In genomic region chr1:178855974-178856373, GRCm38 (mm10) we compare ENCODE assay signal across 12 mouse cellular contexts.
A peak's percentile ranks its signal among the peaks of the same experiment; 100 is the strongest.
DNase-seq lines count a peak whose midpoint lies in the region; ATAC-seq lines count a peak whose summit lies in the region.
"Had no signal": no experiment of that assay in that cellular context is flagged by ENCODE, and none has a peak within 500 bp of the region (broad histone marks: within the 10 kb centered on the region; RNA-seq: fewer than 3 reads in every experiment).

No protein-coding gene starts in this region.

- peak; percentile 65; the same call in 1 of the 2 replicates for ATAC-seq in embryonic facial prominence, embryonic 14.5 days (ENCODE audit: low read depth)
- ATAC-seq in hindbrain, embryonic 12.5 days (ENCODE audit: low FRiP score) = peak; percentile 50
- ATAC-seq in midbrain, embryonic 15.5 days (replicated peaks) = peak; percentile 41; the same call in 1 of the 2 replicates
- ATAC-seq: liver, postnatal 0 days had no signal

- intact Hi-C loops in heart, postnatal 10 days (cut with DNase I) = no loop called here

- H3K4me1 ChIP-seq in embryonic facial prominence, embryonic 14.5 days (ENCODE audit: control insufficient read depth, insufficient read depth, low read length) = no peaks in the 10 kb centered on the region
- H3K4me1 ChIP-seq in hindbrain, embryonic 12.5 days = peaks cover 19% of the 10 kb centered on the region
- peaks cover 14% of the 10 kb centered on the region for H3K4me1 ChIP-seq in midbrain, embryonic 15.5 days

- H3K27ac ChIP-seq in embryonic facial prominence, embryonic 14.5 days (replicated peaks; ENCODE audit: low read depth, low read length) = no peak overlapping the region
- H3K27ac ChIP-seq in hindbrain, embryonic 12.5 days = peak overlapping the region; percentile 40; the same call in 1 of the 2 replicates
- H3K27ac ChIP-seq in midbrain, embryonic 15.5 days = peak overlapping the region; percentile 56

- H3K9ac ChIP-seq in embryonic facial prominence, embryonic 14.5 days (ENCODE audit: low read depth, low read length) = no peak overlapping the region
- no peak overlapping the region for H3K9ac ChIP-seq in hindbrain, embryonic 12.5 days
- H3K9ac ChIP-seq in midbrain, embryonic 15.5 days = no peak overlapping the region
- H3K9ac ChIP-seq: liver, postnatal 0 days had no signal

- H3K36me3 ChIP-seq in embryonic facial prominence, embryonic 14.5 days (ENCODE audit: control insufficient read depth, insufficient read depth, low read length) = no peaks in the 10 kb centered on the region
- no peaks in the 10 kb centered on the region for H3K36me3 ChIP-seq in hindbrain, embryonic 12.5 days
- H3K36me3 ChIP-seq in midbrain, embryonic 15.5 days (replicated peaks) = no peaks in the 10 kb centered on the region

- no peak overlapping the region for H3K4me3 ChIP-seq in embryonic facial prominence, embryonic 14.5 days (ENCODE audit: low read depth, low read length)
- H3K4me3 ChIP-seq in hindbrain, embryonic 12.5 days = no peak overlapping the region
- no peak overlapping the region for H3K4me3 ChIP-seq in midbrain, embryonic 15.5 days

- H3K27me3 ChIP-seq in embryonic facial prominence, embryonic 14.5 days (replicated peaks; ENCODE audit: control insufficient read depth, insufficient read depth, low read length) = no peaks in the 10 kb centered on the region
- H3K27me3 ChIP-seq in hindbrain, embryonic 12.5 days = no peaks in the 10 kb centered on the region
- H3K27me3 ChIP-seq in midbrain, embryonic 15.5 days (replicated peaks) = no peaks in the 10 kb centered on the region

- H3K9me3 ChIP-seq in embryonic facial prominence, embryonic 14.5 days (ENCODE audit: control insufficient read depth, low read length) = no peaks in the 10 kb centered on the region
- no peaks in the 10 kb centered on the region for H3K9me3 ChIP-seq in hindbrain, embryonic 12.5 days (replicated peaks)
- H3K9me3 ChIP-seq in midbrain, embryonic 15.5 days = no peaks in the 10 kb centered on the region

- no peak overlapping the region for H3K4me2 ChIP-seq in embryonic facial prominence, embryonic 14.5 days (ENCODE audit: low read depth, low read length)
- H3K4me2 ChIP-seq in hindbrain, embryonic 12.5 days (replicated peaks) = no peak overlapping the region
- no peak overlapping the region for H3K4me2 ChIP-seq in midbrain, embryonic 15.5 days

- peak; percentile 80 for DNase-seq in heart, adult 11 months
- DNase-seq in heart, postnatal 10 days = no peak
- peak; percentile 61 for DNase-seq in embryonic facial prominence, embryonic 14.5 days (ENCODE audit: low spot score)
- DNase-seq in layer of hippocampus, postnatal 25 days (ENCODE audit: extremely low spot score in 1 of 2, low spot score in 1 of 2) = no peak
- no peak for DNase-seq in layer of hippocampus, adult 9-11 months
- no peak for DNase-seq in left cerebral cortex, adult 18-20 months (ENCODE audit: low spot score in 2 of 2)
- DNase-seq: heart, postnatal 14 days; kidney, adult 9 months; liver, postnatal 0 days; thymus, postnatal 36 days had no signal

- 60% methylated on average over 6 of the region's 6 CpGs for WGBS in embryonic facial prominence, embryonic 14.5 days
- 48% methylated on average over 6 of the region's 6 CpGs for WGBS in hindbrain, embryonic 12.5 days
- 30% methylated on average over 6 of the region's 6 CpGs for WGBS in midbrain, embryonic 15.5 days

Comparison
In these comparisons a context has a peak if more than half of its experiments do, and no peak if none do; other contexts are left out.
1. DNase-seq: peak in heart, adult 11 months (single experiment) and embryonic facial prominence, embryonic 14.5 days (single experiment); none in heart, postnatal 10 days (0 of 2), layer of hippocampus, postnatal 25 days (0 of 2), layer of hippocampus, adult 9-11 months (single experiment) and left cerebral cortex, adult 18-20 months (0 of 2).
2. Peak in every context shown above with its lines, with median percentiles within 50 percentile points of each other: ATAC-seq.